Mouse (Mus musculus): Measurements from ENCODE around the gene Btg1-ps1. TPM values are rescaled to one million over a fixed set of nuclear protein-coding genes. Genes with fewer than 3 reads are reported as not detected.
A peak's percentile ranks its signal among the peaks of the same experiment; 100 is the strongest.
"Not testable (repeated sequence)": the region's sequence is repeated elsewhere in the genome, so short reads cannot be mapped to it uniquely, and the experiment has no call there.

Btg1-ps1 gene
- total RNA-seq (2014; rRNA removed) (not detected in 2 replicates), polyA plus RNA-seq (2012; rRNA removed) (not detected in 2 replicates)

- H3K27me3 ChIP-seq (ENCODE audit: control insufficient read depth, insufficient read depth, low read length); H3K4me1 ChIP-seq (ENCODE audit: control insufficient read depth, insufficient read depth, low read length); H3K27ac ChIP-seq (replicated peaks; ENCODE audit: insufficient read depth, low read depth, low read length); DNase-seq (ENCODE audit: extremely low read depth, low read depth, low spot score); H3K36me3 ChIP-seq (ENCODE audit: control insufficient read depth, insufficient read depth, low read length); H3K9ac ChIP-seq (ENCODE audit: low read depth, low read length); H3K79me2 ChIP-seq (ENCODE audit: control insufficient read depth, insufficient read depth, low read length); H3K4me3 ChIP-seq (ENCODE audit: insufficient read depth, low read depth, low read length): not testable (repeated sequence)
These were observed at the start of gene Btg1-ps1 for GRCm38 (mm10) chrX:38018597-38018996. Gene Btg1-ps1 (minus strand): TSS chrX:38018815.

DNA sequence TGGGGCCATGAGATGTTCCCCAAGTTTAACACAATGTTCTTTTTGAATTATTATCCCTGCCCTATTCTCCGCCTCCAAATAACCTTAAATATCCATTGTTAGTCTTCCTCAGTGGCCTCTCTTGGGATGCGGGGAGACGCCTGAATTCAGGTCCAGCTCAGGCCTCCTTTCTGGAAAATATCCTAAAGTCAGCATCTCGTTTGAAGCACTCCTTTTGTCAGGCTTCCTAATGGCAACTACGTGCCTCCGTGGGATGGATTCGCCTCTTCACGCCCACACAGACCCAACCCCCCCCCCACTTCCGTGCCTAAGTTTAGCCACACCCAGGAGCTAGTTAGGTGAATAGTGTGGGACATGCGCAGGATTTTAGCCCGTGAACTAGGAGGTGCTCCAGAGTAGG, 47.6 kb upstream of the Btg1-ps1 start, which contains the start of gene Rhox10:
Gene Rhox10, plus strand, starts transcription at position 301 of the 400 bp plus-strand sequence.
- H3K9ac ChIP-seq (ENCODE audit: low read depth, low read length) = no peak within 1 kb of the TSS
- no peak within 1 kb of the TSS for H3K4me3 ChIP-seq (ENCODE audit: insufficient read depth, low read depth, low read length)
- 85% methylated on average over 11 of the region's 11 CpGs for WGBS
- no peaks in the 10 kb centered on the region for H3K27me3 ChIP-seq (ENCODE audit: control insufficient read depth, insufficient read depth, low read length)
- no peaks in the 10 kb centered on the region for H3K4me1 ChIP-seq (ENCODE audit: control insufficient read depth, insufficient read depth, low read length)
- TF ChIP-seq POLR2A (IDR thresholded peaks at IDR 0.05; ENCODE audit: extremely low read depth, insufficient read depth, low read length) (no peak), CTCF (IDR thresholded peaks at IDR 0.05; ENCODE audit: low read depth, low read length) (no peak)
- no peak for DNase-seq (ENCODE audit: extremely low read depth, low read depth, low spot score)
- H3K27ac ChIP-seq (replicated peaks; ENCODE audit: insufficient read depth, low read depth, low read length) = no peak within 1 kb of the TSS
- H3K36me3 ChIP-seq (ENCODE audit: control insufficient read depth, insufficient read depth, low read length) = no peaks in the 10 kb centered on the region
- H3K79me2 ChIP-seq (ENCODE audit: control insufficient read depth, insufficient read depth, low read length) = no peaks in the 10 kb centered on the region

DNA sequence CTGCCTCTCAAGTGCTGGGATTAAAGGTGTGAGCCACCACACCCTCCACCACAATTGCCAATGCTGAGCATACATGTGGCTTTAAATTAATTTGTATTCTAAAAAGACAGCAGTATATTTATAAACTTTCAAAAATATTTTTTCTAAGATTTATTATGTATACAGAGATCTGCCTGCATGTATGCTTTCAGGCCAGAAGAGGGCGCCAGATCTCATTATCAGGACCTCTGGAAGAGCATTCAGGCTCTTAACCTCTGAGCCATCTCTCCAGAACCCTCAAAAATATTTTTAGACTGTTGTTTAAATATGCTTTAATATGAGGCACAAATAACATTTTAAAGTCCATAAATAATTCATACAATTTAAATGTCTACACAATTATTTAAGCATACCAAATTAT, 42.9 kb upstream of the Btg1-ps1 start:
- Histone ChIP-seq H3K4me1 (ENCODE audit: control insufficient read depth, insufficient read depth, low read length) (no peaks in the 10 kb centered on the region), H3K27ac (replicated peaks; ENCODE audit: insufficient read depth, low read depth, low read length) (no peak overlapping the region), H3K36me3 (ENCODE audit: control insufficient read depth, insufficient read depth, low read length) (no peaks in the 10 kb centered on the region), H3K9ac (ENCODE audit: low read depth, low read length) (no peak overlapping the region), H3K4me3 (ENCODE audit: insufficient read depth, low read depth, low read length) (no peak overlapping the region), H3K27me3 (ENCODE audit: control insufficient read depth, insufficient read depth, low read length) (no peaks in the 10 kb centered on the region), H3K79me2 (ENCODE audit: control insufficient read depth, insufficient read depth, low read length) (no peaks in the 10 kb centered on the region)
- DNase-seq (ENCODE audit: extremely low read depth, low read depth, low spot score) = peak; percentile 7
- peak; percentile 29; the same call in 1 of the 2 replicates for TF ChIP-seq CTCF (IDR thresholded peaks at IDR 0.05; ENCODE audit: low read depth, low read length)
- no peak for TF ChIP-seq POLR2A (IDR thresholded peaks at IDR 0.05; ENCODE audit: extremely low read depth, insufficient read depth, low read length)
- WGBS = 5% methylated on average over 1 of the region's 1 CpGs

- H3K4me3 ChIP-seq (ENCODE audit: insufficient read depth, low read depth, low read length); H3K27me3 ChIP-seq (ENCODE audit: control insufficient read depth, insufficient read depth, low read length); H3K4me1 ChIP-seq (ENCODE audit: control insufficient read depth, insufficient read depth, low read length); H3K9ac ChIP-seq (ENCODE audit: low read depth, low read length); H3K27ac ChIP-seq (replicated peaks; ENCODE audit: insufficient read depth, low read depth, low read length); H3K79me2 ChIP-seq (ENCODE audit: control insufficient read depth, insufficient read depth, low read length); DNase-seq (ENCODE audit: extremely low read depth, low read depth, low spot score); H3K36me3 ChIP-seq (ENCODE audit: control insufficient read depth, insufficient read depth, low read length): not testable (repeated sequence)
These were observed 24.4 kb upstream of the Btg1-ps1 start, which contains the start of gene Btg1-ps2 for GRCm38 (mm10) chrX:38043014-38043413. Gene Btg1-ps2 (minus strand): TSS chrX:38043114.

DNA sequence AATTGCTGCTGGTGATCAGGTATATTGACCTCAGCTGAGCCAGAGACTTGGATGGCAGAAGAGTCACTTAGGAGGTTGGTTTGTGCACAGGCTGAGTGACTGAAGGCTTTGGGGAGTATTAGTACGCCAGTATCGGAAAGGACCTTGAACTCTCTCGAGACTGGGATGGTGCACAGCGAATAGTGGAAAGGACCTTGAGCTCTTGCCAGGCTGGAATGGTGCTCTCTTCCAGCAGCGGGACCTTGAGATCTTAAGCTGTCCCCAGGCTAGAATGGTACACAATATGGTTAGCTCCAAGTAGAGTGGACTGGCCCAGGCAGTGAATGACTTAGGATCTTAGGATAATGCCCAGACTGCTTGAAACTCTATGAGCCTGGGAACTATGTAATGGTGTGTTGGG, 21.1 kb upstream of the Btg1-ps1 start:
- TF ChIP-seq CTCF (IDR thresholded peaks at IDR 0.05; ENCODE audit: low read depth, low read length) = no peak
- TF ChIP-seq POLR2A (IDR thresholded peaks at IDR 0.05; ENCODE audit: extremely low read depth, insufficient read depth, low read length) = no peak
- Histone ChIP-seq H3K27ac (replicated peaks; ENCODE audit: insufficient read depth, low read depth, low read length) (no peak overlapping the region), H3K4me3 (ENCODE audit: insufficient read depth, low read depth, low read length) (no peak overlapping the region), H3K9ac (ENCODE audit: low read depth, low read length) (no peak overlapping the region), H3K36me3 (ENCODE audit: control insufficient read depth, insufficient read depth, low read length) (no peaks in the 10 kb centered on the region), H3K4me1 (ENCODE audit: control insufficient read depth, insufficient read depth, low read length) (no peaks in the 10 kb centered on the region), H3K27me3 (ENCODE audit: control insufficient read depth, insufficient read depth, low read length) (no peaks in the 10 kb centered on the region), H3K79me2 (ENCODE audit: control insufficient read depth, insufficient read depth, low read length) (no peaks in the 10 kb centered on the region)
- no peak for DNase-seq (ENCODE audit: extremely low read depth, low read depth, low spot score)
- 88% methylated on average over 5 of the region's 5 CpGs for WGBS

- H3K79me2 ChIP-seq (ENCODE audit: control insufficient read depth, insufficient read depth, low read length) = no peaks in the 10 kb centered on the region
- no peaks in the 10 kb centered on the region for H3K4me1 ChIP-seq (ENCODE audit: control insufficient read depth, insufficient read depth, low read length)
- WGBS = 67% methylated on average over 2 of the region's 2 CpGs
- no peak for TF ChIP-seq CTCF (IDR thresholded peaks at IDR 0.05; ENCODE audit: low read depth, low read length)
- no peak for TF ChIP-seq POLR2A (IDR thresholded peaks at IDR 0.05; ENCODE audit: extremely low read depth, insufficient read depth, low read length)
- no peak for DNase-seq (ENCODE audit: extremely low read depth, low read depth, low spot score)
- H3K36me3 ChIP-seq (ENCODE audit: control insufficient read depth, insufficient read depth, low read length) = no peaks in the 10 kb centered on the region
- no peak overlapping the region for H3K9ac ChIP-seq (ENCODE audit: low read depth, low read length)
- H3K27me3 ChIP-seq (ENCODE audit: control insufficient read depth, insufficient read depth, low read length) = no peaks in the 10 kb centered on the region
- H3K4me3 ChIP-seq (ENCODE audit: insufficient read depth, low read depth, low read length) = no peak overlapping the region
- H3K27ac ChIP-seq (replicated peaks; ENCODE audit: insufficient read depth, low read depth, low read length) = no peak overlapping the region
These were observed 15.2 kb upstream of the Btg1-ps1 start for GRCm38 (mm10) chrX:38033841-38034240.

Measured in liver, adult 2 months (tissue).